Mouse (Mus musculus): ENCODE measurements around the gene Acp7.

GRCm38 (mm10) chr7:28645366-28645765, 14.2 kb upstream of the Acp7 start:
- TF ChIP-seq GATA1 (IDR thresholded peaks at IDR 0.05; ENCODE audit: borderline replicate concordance, low read length) (no peak), CTCF (IDR thresholded peaks at IDR 0.05; ENCODE audit: low read depth, low read length) (no peak)

Measured in G1E (cell line).